Mouse (Mus musculus): ENCODE results near the gene Tdrkh.

- no peak for TF ChIP-seq CTCF (conservative IDR thresholded peaks at IDR 0.05 in 1 of 2, IDR thresholded peaks at IDR 0.05 in 1 of 2; ENCODE audit: low read depth in 2 of 2, low read length in 2 of 2)
- no peak for TF ChIP-seq E2F4 (IDR thresholded peaks at IDR 0.05; ENCODE audit: insufficient replicate concordance, low read depth, low read length)
- TF ChIP-seq TBP (conservative IDR thresholded peaks at IDR 0.05; ENCODE audit: low read depth, low read length), result no peak
- TF ChIP-seq USF1 (IDR thresholded peaks at IDR 0.05; ENCODE audit: low read depth, low read length), result no peak
Measured at GRCm38 (mm10) chr3:94388047-94388446, 25.0 kb upstream of the Tdrkh start.
